Mouse (Mus musculus) heart, postnatal 14 days (tissue): ENCODE measurements around the gene Als2. TPM values are rescaled to one million over a fixed set of nuclear protein-coding genes. Genes with fewer than 3 reads are reported as not detected.

Experiments used
- total RNA-seq, 2 experiments: library from RNA; stranded (reverse); gene quantifications; 2 replicates each; pipeline ENCODE4 v1.2.3; 2021

The Als2 gene
- total RNA-seq, 2 experiments from 2014 or later: 8.5 to 9.2 TPM

Other genes starting within 250 kb of the Als2 start
- gene C2cd6, start 142.3 kb downstream of the Als2 start, total RNA-seq: not detected
- 1 to 10 TPM; 3.5 to 5.1 TPM for gene Tmem237, start 116.8 kb downstream of the Als2 start, total RNA-seq
- under 1 TPM in 1 of 2 experiments, not detected in 1; 0.12 TPM for gene Mpp4, start 73.8 kb downstream of the Als2 start, total RNA-seq
- under 1 TPM in 1 of 2 experiments, not detected in 1; 0.26 TPM for gene Cdk15, start 19.7 kb upstream of the Als2 start, total RNA-seq
- gene Fzd7, start 245.2 kb upstream of the Als2 start, total RNA-seq: 1 to 10 TPM; 4.7 to 6.4 TPM